Mouse (Mus musculus): ENCODE results near the gene Prdm11. TPM values are rescaled to one million over a fixed set of nuclear protein-coding genes. Genes with fewer than 3 reads are reported as not detected.

The Prdm11 gene
- total and polyA plus RNA-seq, 2 experiments from 2014 or later = 2.6 to 12.2 TPM

GRCm38 (mm10) chr2:92920709-92921108 lies 125.3 kb downstream of the Prdm11 start:
- no peak overlapping the region for H3K4me2 ChIP-seq (ENCODE audit: low read depth, low read length, poor library complexity, severe bottlenecking)
- H3K4me1 ChIP-seq (ENCODE audit: insufficient read depth, low read length) = peaks cover 20% of the 10 kb centered on the region
- peak; percentile 88 for DNase-seq (ENCODE audit: low spot score)

GRCm38 (mm10) chr2:92917405-92918142 lies 128.4 kb downstream of the Prdm11 start:
- no peak for ATAC-seq (ENCODE audit: low FRiP score)
- H3K9ac ChIP-seq (replicated peaks; ENCODE audit: low read length, poor library complexity, severe bottlenecking) = peak overlapping the region; percentile 39; the same call in 1 of the 2 replicates

More at GRCm38 (mm10) chr2:92920709-92921108, 125.3 kb downstream of the Prdm11 start:
- Histone ChIP-seq H3K9me3 (ENCODE audit: low read length) (no peaks in the 10 kb centered on the region), H3K27me3 (ENCODE audit: insufficient read depth, low read length) (no peaks in the 10 kb centered on the region), H3K4me3 (ENCODE audit: low read depth, low read length) (no peak overlapping the region), H3K36me3 (ENCODE audit: insufficient read depth, low read length) (no peaks in the 10 kb centered on the region; the same call in 1 of the 2 replicates), H3K9ac (replicated peaks; ENCODE audit: low read length, poor library complexity, severe bottlenecking) (no peak overlapping the region), H3K27ac (ENCODE audit: low read depth, low read length) (peak overlapping the region; percentile 43; the same call in 1 of the 2 replicates)
- TF ChIP-seq CTCF (IDR thresholded peaks at IDR 0.05) = no peak
- peak; percentile 66 for ATAC-seq (ENCODE audit: low FRiP score)
- 15% methylated on average over 4 of the region's 4 CpGs for WGBS

DNA sequence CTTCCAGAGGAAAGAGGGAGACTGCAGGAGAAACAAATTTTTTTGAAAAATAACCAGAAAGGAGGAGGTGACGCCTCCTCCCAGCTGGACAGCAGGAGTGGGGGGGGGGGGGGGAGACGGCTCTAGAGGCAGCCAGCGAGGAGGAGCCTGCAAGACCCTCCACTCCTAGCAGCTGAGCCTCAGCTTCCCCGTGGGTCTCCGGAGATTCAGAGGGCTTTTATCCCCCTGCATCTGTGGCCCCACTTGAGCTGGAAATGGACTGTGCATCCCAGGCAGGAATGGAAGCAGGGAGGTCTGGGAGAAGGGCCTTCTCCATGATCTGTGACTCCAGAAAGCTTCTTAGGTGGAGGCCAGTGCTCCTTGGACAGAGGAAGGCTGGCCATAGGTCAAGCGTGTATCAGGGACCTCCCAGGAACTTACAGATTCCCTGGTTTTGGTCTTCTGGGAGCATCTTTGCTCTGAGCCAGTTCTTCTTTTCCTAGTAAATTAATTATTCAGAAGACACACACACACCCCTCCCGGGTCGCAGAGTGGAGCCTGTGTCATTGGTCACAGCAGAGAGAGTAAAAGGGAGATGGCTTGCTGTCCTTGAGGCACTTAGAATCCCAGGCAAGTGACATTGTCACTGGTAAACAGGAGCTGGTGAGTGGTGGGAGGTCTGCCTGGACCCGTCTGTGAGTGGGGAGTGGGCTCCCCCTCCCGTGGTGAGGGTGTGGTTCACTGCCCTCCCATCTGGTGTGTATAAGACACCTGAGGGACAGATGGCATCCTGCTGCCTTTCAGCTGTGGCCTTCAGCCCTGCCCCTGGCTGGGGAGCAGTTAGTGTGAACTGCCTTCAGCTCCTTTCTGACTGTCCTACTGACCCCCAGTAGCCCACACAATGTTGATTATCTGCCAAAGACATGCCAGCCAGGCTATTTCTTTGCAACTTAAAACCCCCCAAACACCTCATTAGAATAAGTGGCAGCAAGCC lies 130.0 kb downstream of the Prdm11 start:
- Histone ChIP-seq H3K27ac (ENCODE audit: low read depth, low read length) (peak overlapping the region; percentile 86), H3K36me3 (ENCODE audit: insufficient read depth, low read length) (no peaks in the 10 kb centered on the region), H3K27me3 (ENCODE audit: insufficient read depth, low read length) (no peaks in the 10 kb centered on the region), H3K9ac (replicated peaks; ENCODE audit: low read length, poor library complexity, severe bottlenecking) (peak overlapping the region; percentile 91), H3K4me2 (ENCODE audit: low read depth, low read length, poor library complexity, severe bottlenecking) (peak overlapping the region; percentile 57), H3K9me3 (ENCODE audit: low read length) (no peaks in the 10 kb centered on the region), H3K4me1 (ENCODE audit: insufficient read depth, low read length) (peaks cover 23% of the 10 kb centered on the region), H3K4me3 (ENCODE audit: low read depth, low read length) (peak overlapping the region; percentile 68)
- DNase-seq (ENCODE audit: low spot score) (peak; percentile 47), ATAC-seq (ENCODE audit: low FRiP score) (no peak)
- 6% methylated on average over 10 of the region's 10 CpGs for WGBS
- no peak for TF ChIP-seq CTCF (IDR thresholded peaks at IDR 0.05)

More at GRCm38 (mm10) chr2:92917405-92918142, 128.4 kb downstream of the Prdm11 start:
- TF ChIP-seq CTCF (IDR thresholded peaks at IDR 0.05) = no peak
- 48% methylated on average over 7 of the region's 7 CpGs for WGBS
- peaks cover 27% of the 10 kb centered on the region for H3K4me1 ChIP-seq (ENCODE audit: insufficient read depth, low read length)
- H3K36me3 ChIP-seq (ENCODE audit: insufficient read depth, low read length) = no peaks in the 10 kb centered on the region
- peak overlapping the region; percentile 57 for H3K4me2 ChIP-seq (ENCODE audit: low read depth, low read length, poor library complexity, severe bottlenecking)
- H3K4me3 ChIP-seq (ENCODE audit: low read depth, low read length) = peak overlapping the region; percentile 17; the same call in 1 of the 2 replicates
- no peak overlapping the region for H3K27ac ChIP-seq (ENCODE audit: low read depth, low read length)
- no peaks in the 10 kb centered on the region for H3K27me3 ChIP-seq (ENCODE audit: insufficient read depth, low read length)
- no peak for DNase-seq (ENCODE audit: low spot score)
- no peaks in the 10 kb centered on the region for H3K9me3 ChIP-seq (ENCODE audit: low read length)

Other genes with a start within 250 kb of the Prdm11 start
- 188 and 190 TPM in 2 replicates for gene Syt13, start 131.1 kb downstream of the Prdm11 start, total RNA-seq (2014; rRNA removed)
- 106 and 107 TPM in 2 replicates for gene Syt13, start 131.1 kb downstream of the Prdm11 start, polyA plus RNA-seq (2015; fragmentation: Nextera tagmentation; extraction: Ambion mirVana)
- gene Trp53i11, start 141.4 kb upstream of the Prdm11 start, total RNA-seq (2014; rRNA removed) = 111 and 124 TPM in 2 replicates
- gene Trp53i11, start 141.4 kb upstream of the Prdm11 start, polyA plus RNA-seq (2015; fragmentation: Nextera tagmentation; extraction: Ambion mirVana) = 74.7 and 76.0 TPM in 2 replicates

All from midbrain, postnatal 0 days (tissue).